Mouse (Mus musculus) cortical plate, adult 2 months (tissue): ENCODE results near the gene Dyrk1b.
A peak's percentile ranks its signal among the peaks of the same experiment; 100 is the strongest.

Experiments used
- CTCF ChIP-seq: fragments of 200-500 bp; IDR thresholded peaks from 2 replicates; pipeline ENCODE4 v1.5.1; 2011; ENCODE audit warnings: mild to moderate bottlenecking, control low read depth, low read length; ENCODE audit not compliant: insufficient read depth; ENCODE audit errors: extremely low read depth
- POLR2A ChIP-seq: fragments of 200-500 bp; IDR thresholded peaks from 2 replicates; pipeline ENCODE4 v1.6.1; 2011; ENCODE audit warnings: mild to moderate bottlenecking, low read length, control low read depth; ENCODE audit not compliant: insufficient read depth; ENCODE audit errors: extremely low read depth

- peak; percentile 57 for TF ChIP-seq CTCF
- TF ChIP-seq POLR2A = no peak
Observed at GRCm38 (mm10) chr7:28168320-28169115, 10.8 kb upstream of the Dyrk1b start.
